Mouse (Mus musculus): ENCODE results near the gene Sco1. TPM values are rescaled to one million over a fixed set of nuclear protein-coding genes. Genes with fewer than 3 reads are reported as not detected.
A peak's percentile ranks its signal among the peaks of the same experiment; 100 is the strongest.
"Not testable (repeated sequence)": the region's sequence is repeated elsewhere in the genome, so short reads cannot be mapped to it uniquely, and the experiment has no call there.

The Sco1 gene
- polyA plus RNA-seq, 1 experiment from 2014 or later, result 13.4 TPM

- Histone ChIP-seq H3K36me3 (ENCODE audit: control insufficient read depth, insufficient read depth) (no peaks in the 10 kb centered on the region), H3K27me3 (replicated peaks; ENCODE audit: control insufficient read depth, insufficient read depth, low read length) (no peaks in the 10 kb centered on the region), H3K4me2 (replicated peaks; ENCODE audit: low read depth) (peak overlapping the region; percentile 35), H3K27ac (ENCODE audit: low read depth, low read length) (peak overlapping the region; percentile 57; the same call in 1 of the 2 replicates), H3K9me3 (ENCODE audit: control insufficient read depth) (no peaks in the 10 kb centered on the region), H3K4me3 (ENCODE audit: low read depth, low read length) (no peak overlapping the region), H3K4me1 (replicated peaks; ENCODE audit: control insufficient read depth, insufficient read depth, low read length) (no peaks in the 10 kb centered on the region), H3K9ac (ENCODE audit: low read depth, low read length) (no peak overlapping the region)
- peak; percentile 83 for ATAC-seq
- no peak for TF ChIP-seq CTCF (IDR thresholded peaks at IDR 0.05; ENCODE audit: low read depth)
- WGBS, result 5% methylated on average over 12 of the region's 12 CpGs
These were observed 34.5 kb upstream of the Sco1 start for GRCm38 (mm10) chr11:67017801-67018591.

GRCm38 (mm10) chr11:67019711-67020475 lies 32.6 kb upstream of the Sco1 start:
- no peak overlapping the region for H3K4me3 ChIP-seq (ENCODE audit: low read depth, low read length)
- no peak overlapping the region for H3K4me2 ChIP-seq (replicated peaks; ENCODE audit: low read depth)
- no peak overlapping the region; the same call in 1 of the 2 replicates for H3K27ac ChIP-seq (ENCODE audit: low read depth, low read length)
- H3K9ac ChIP-seq (ENCODE audit: low read depth, low read length), result no peak overlapping the region
- no peaks in the 10 kb centered on the region for H3K36me3 ChIP-seq (ENCODE audit: control insufficient read depth, insufficient read depth)
- no peak for TF ChIP-seq CTCF (IDR thresholded peaks at IDR 0.05; ENCODE audit: low read depth)
- no peak for ATAC-seq
- WGBS, result 58% methylated on average over 7 of the region's 7 CpGs
- no peaks in the 10 kb centered on the region for H3K4me1 ChIP-seq (replicated peaks; ENCODE audit: control insufficient read depth, insufficient read depth, low read length)
- H3K27me3 ChIP-seq (replicated peaks; ENCODE audit: control insufficient read depth, insufficient read depth, low read length), result no peaks in the 10 kb centered on the region
- no peaks in the 10 kb centered on the region for H3K9me3 ChIP-seq (ENCODE audit: control insufficient read depth)

- Histone ChIP-seq H3K9ac (ENCODE audit: low read depth, low read length) (no peak overlapping the region), H3K4me1 (replicated peaks; ENCODE audit: control insufficient read depth, insufficient read depth, low read length) (no peaks in the 10 kb centered on the region; the same call in 1 of the 2 replicates), H3K4me3 (ENCODE audit: low read depth, low read length) (no peak overlapping the region), H3K9me3 (ENCODE audit: control insufficient read depth) (no peaks in the 10 kb centered on the region), H3K4me2 (replicated peaks; ENCODE audit: low read depth) (peak overlapping the region; percentile 48), H3K27me3 (replicated peaks; ENCODE audit: control insufficient read depth, insufficient read depth, low read length) (no peaks in the 10 kb centered on the region), H3K36me3 (ENCODE audit: control insufficient read depth, insufficient read depth) (no peaks in the 10 kb centered on the region), H3K27ac (ENCODE audit: low read depth, low read length) (no peak overlapping the region)
- peak; percentile 83 for TF ChIP-seq CTCF (IDR thresholded peaks at IDR 0.05; ENCODE audit: low read depth)
- 3% methylated on average over 12 of the region's 12 CpGs for WGBS
- ATAC-seq, result peak; percentile 72
These were observed 31.5 kb upstream of the Sco1 start for GRCm38 (mm10) chr11:67020948-67021347.

DNA sequence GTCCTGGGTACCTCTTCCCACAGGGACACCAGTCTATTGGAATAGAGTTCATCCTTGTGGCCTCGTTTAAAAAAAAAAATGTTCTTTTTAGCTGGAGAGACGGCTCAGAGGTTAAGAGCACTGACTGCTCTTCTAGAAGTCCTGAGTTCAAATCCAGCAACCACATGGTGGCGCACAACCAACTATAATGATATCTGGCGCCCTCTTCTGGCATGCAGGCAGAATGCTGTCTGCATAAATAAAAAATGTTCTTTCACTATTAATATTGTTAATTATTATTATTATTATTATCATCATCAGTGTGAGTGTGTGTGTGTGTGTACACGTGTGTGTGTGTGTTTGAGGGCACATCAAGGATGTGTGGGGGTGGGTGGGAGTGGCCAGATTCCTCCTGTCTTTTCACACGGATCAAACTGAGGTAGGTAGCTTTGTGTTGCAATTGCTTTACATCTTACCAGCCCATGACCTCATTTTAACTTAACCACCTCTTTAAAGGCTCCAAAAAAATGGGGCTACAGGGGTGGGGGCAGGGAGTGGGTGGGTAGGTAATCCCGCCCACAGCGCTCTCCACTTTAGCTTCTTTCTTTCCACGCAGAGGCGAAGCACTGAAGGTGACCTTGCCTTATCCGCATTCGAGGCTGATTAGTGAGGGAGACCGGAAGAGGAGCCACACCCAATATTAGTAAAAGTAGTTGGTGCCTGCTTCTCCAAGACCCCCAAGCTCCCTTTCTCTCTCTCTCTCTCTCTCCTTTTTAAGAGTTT lies 29.9 kb upstream of the Sco1 start:
- H3K4me1 ChIP-seq (replicated peaks; ENCODE audit: control insufficient read depth, insufficient read depth, low read length), result no peaks in the 10 kb centered on the region; the same call in 1 of the 2 replicates
- H3K27ac ChIP-seq (ENCODE audit: low read depth, low read length), result no peak overlapping the region
- no peaks in the 10 kb centered on the region for H3K27me3 ChIP-seq (replicated peaks; ENCODE audit: control insufficient read depth, insufficient read depth, low read length)
- no peak overlapping the region for H3K9ac ChIP-seq (ENCODE audit: low read depth, low read length)
- whole genome bisulfite sequencing, result 78% methylated on average over 13 of the region's 13 CpGs
- peak; percentile 69 for TF ChIP-seq CTCF (IDR thresholded peaks at IDR 0.05; ENCODE audit: low read depth)
- no peak overlapping the region for H3K4me3 ChIP-seq (ENCODE audit: low read depth, low read length)
- ATAC-seq, result no peak
- H3K9me3 ChIP-seq (ENCODE audit: control insufficient read depth), result no peaks in the 10 kb centered on the region
- no peak overlapping the region for H3K4me2 ChIP-seq (replicated peaks; ENCODE audit: low read depth)
- H3K36me3 ChIP-seq (ENCODE audit: control insufficient read depth, insufficient read depth), result no peaks in the 10 kb centered on the region

DNA sequence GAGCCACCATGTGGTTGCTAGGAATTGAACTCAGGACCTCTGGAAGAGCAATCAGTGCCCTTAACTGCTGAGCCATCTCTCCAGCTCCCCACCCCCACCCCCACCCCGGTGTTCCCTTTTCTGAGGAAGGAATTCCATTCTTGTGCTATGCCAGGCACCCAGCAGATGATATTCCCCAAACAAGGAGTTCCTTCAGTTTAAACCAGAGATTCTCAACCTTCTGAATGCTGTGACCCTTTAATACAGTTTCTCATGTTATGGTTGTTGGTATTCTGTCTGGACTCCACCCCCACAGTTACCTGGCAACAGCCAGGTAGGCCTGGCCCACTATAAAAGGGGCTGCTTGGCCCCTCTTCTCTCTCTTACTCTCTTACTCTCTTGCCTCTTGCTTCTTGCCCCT lies 29.3 kb upstream of the Sco1 start:
- WGBS, result 64% methylated on average over 1 of the region's 1 CpGs
- not testable (repeated sequence) for H3K9ac ChIP-seq (ENCODE audit: low read depth, low read length); ATAC-seq

More for the DNA sequence above, 29.3 kb upstream of the Sco1 start:
- H3K36me3 ChIP-seq (ENCODE audit: control insufficient read depth, insufficient read depth); H3K9me3 ChIP-seq (ENCODE audit: control insufficient read depth); H3K27me3 ChIP-seq (replicated peaks; ENCODE audit: control insufficient read depth, insufficient read depth, low read length); H3K27ac ChIP-seq (ENCODE audit: low read depth, low read length); H3K4me1 ChIP-seq (replicated peaks; ENCODE audit: control insufficient read depth, insufficient read depth, low read length); H3K4me3 ChIP-seq (ENCODE audit: low read depth, low read length); H3K4me2 ChIP-seq (replicated peaks; ENCODE audit: low read depth): not testable (repeated sequence)
